Mouse (Mus musculus) cortical plate, adult 2 months (tissue): ENCODE results near the gene Tmprss11c.

Source experiments
- CTCF ChIP-seq: fragments of 200-500 bp; IDR thresholded peaks from 2 replicates; pipeline ENCODE4 v1.5.1; 2011; ENCODE audit warnings: mild to moderate bottlenecking, control low read depth, low read length; ENCODE audit not compliant: insufficient read depth; ENCODE audit errors: extremely low read depth
- POLR2A ChIP-seq: fragments of 200-500 bp; IDR thresholded peaks from 2 replicates; pipeline ENCODE4 v1.6.1; 2011; ENCODE audit warnings: mild to moderate bottlenecking, low read length, control low read depth; ENCODE audit not compliant: insufficient read depth; ENCODE audit errors: extremely low read depth

DNA sequence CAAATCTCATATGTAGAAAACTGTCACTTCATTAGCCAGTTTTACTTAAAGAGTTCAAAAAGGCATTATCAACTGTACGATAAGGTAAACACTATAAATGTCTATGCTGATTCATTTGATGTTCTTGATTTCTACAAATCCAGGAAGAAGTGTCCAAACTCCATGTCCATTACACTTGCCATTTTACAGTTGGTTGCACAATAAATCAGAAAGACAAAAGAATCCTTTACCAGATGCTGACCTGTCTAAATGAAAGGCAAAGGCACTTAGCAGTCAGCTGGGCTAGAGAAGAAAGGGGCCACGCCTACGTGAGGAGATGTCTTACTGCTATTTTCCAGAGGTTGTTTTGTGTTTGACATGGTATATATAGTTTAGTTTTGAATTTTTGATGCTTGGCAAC lies 44.8 kb downstream of the Tmprss11c start:
- no peak for TF ChIP-seq CTCF
- TF ChIP-seq POLR2A: no peak
